Mouse (Mus musculus) stomach, postnatal 0 days (tissue): ENCODE measurements around the gene Olfr1420. TPM values are rescaled to one million over a fixed set of nuclear protein-coding genes. Genes with fewer than 3 reads are reported as not detected.
"Not testable (repeated sequence)": the region's sequence is repeated elsewhere in the genome, so short reads cannot be mapped to it uniquely, and the experiment has no call there.

Experiments used
- ATAC-seq: fragments of 200-750 bp; cut with Nextera tagmentation; 2 replicates; pipeline ENCODE4 v1.8.0; 2017; ENCODE audit not compliant: low FRiP score, low TSS enrichment
- DNase-seq: peaks from one replicate; pipeline ENCODE4 v3.0.0-alpha.2; 2016; ENCODE audit warnings: low spot score
- H3K27ac ChIP-seq: fragments of 300-500 bp; sonication (generic); replicated peaks from 2 replicates; pipeline ENCODE4 v1.5.1; 2014; ENCODE audit warnings: mild to moderate bottlenecking, control low read depth
- H3K27me3 ChIP-seq: fragments of 300-500 bp; sonication (generic); 2 replicates; pipeline ENCODE4 v1.6.1; 2014; ENCODE audit warnings: low read length; ENCODE audit not compliant: control insufficient read depth, insufficient read depth
- H3K36me3 ChIP-seq: fragments of 300-500 bp; sonication (generic); 2 replicates; pipeline ENCODE4 v1.6.1; 2014; ENCODE audit warnings: low read length, mixed read lengths; ENCODE audit not compliant: control insufficient read depth, insufficient read depth
- H3K4me1 ChIP-seq: fragments of 300-500 bp; sonication (generic); replicated peaks from 2 replicates; pipeline ENCODE4 v1.6.1; 2014; ENCODE audit warnings: antibody characterized with exemption; ENCODE audit not compliant: control insufficient read depth, insufficient read depth
- H3K4me2 ChIP-seq: fragments of 300-500 bp; sonication (generic); replicated peaks from 2 replicates; pipeline ENCODE4 v1.6.1; 2014; ENCODE audit warnings: low read depth, mild to moderate bottlenecking, control low read depth, moderate library complexity
- H3K4me3 ChIP-seq: fragments of 300-500 bp; sonication (generic); 2 replicates; pipeline ENCODE4 v1.5.1; 2014; ENCODE audit warnings: low read depth, low read length, control low read depth
- H3K9ac ChIP-seq: fragments of 300-500 bp; sonication (generic); 2 replicates; pipeline ENCODE4 v1.6.1; 2014; ENCODE audit warnings: mild to moderate bottlenecking, low read length, control low read depth, mixed read lengths
- H3K9me3 ChIP-seq: fragments of 300-500 bp; sonication (generic); 2 replicates; pipeline ENCODE4 v1.6.1; 2016; ENCODE audit warnings: low read length; ENCODE audit not compliant: control insufficient read depth
- CTCF ChIP-seq: IDR thresholded peaks from 2 replicates; pipeline ENCODE4 v1.5.1; 2016; ENCODE audit warnings: antibody characterized with exemption, low read depth, mild to moderate bottlenecking, moderate library complexity
- EP300 ChIP-seq: optimal IDR thresholded peaks from 2 replicates; pipeline ENCODE3; 2016; ENCODE audit warnings: antibody characterized with exemption
- WGBS: fragments of 180-500 bp; shearing (Covaris S2); extraction: QIAGEN DNeasy Blood & Tissue Kit; methylation state at CpG from one replicate; pipeline ENCODE4 v1.1.7; 2014; 5-methylcytosine and 5-hydroxymethylcytosine counted together
- microRNA-seq: library from miRNA; unstranded; fragments of <30 nt; microRNA quantifications from one replicate; pipeline ENCODE4, GENCODE M21; 2016
- polyA plus RNA-seq: library from polyadenylated mRNA; unstranded; fragments of >200 nt; fragmentation: Nextera tagmentation; extraction: Ambion mirVana; gene quantifications from 2 replicates; pipeline ENCODE4 v1.2.1, GENCODE M21; 2015

Gene Olfr1420
- polyA plus RNA-seq, 1 experiment from 2014 or later: 0.06 TPM

- Histone ChIP-seq H3K4me3 (no peak overlapping the region), H3K9ac (no peak overlapping the region), H3K4me1 (no peaks in the 10 kb centered on the region), H3K36me3 (peaks cover 34% of the 10 kb centered on the region), H3K4me2 (no peak overlapping the region), H3K27ac (no peak overlapping the region), H3K27me3 (no peaks in the 10 kb centered on the region), H3K9me3 (no peaks in the 10 kb centered on the region)
- DNase-seq (no peak), ATAC-seq (no peak)
- no peak for TF ChIP-seq EP300
- no peak for TF ChIP-seq CTCF
- 92% methylated on average over 4 of the region's 4 CpGs for WGBS
Measured at GRCm38 (mm10) chr19:11928025-11928748, 41.8 kb downstream of the Olfr1420 start.

GRCm38 (mm10) chr19:11946460-11946859 lies 60.1 kb downstream of the Olfr1420 start:
- 91% methylated on average over 8 of the region's 9 CpGs for WGBS
- not testable (repeated sequence) for H3K4me2 ChIP-seq, H3K27me3 ChIP-seq, H3K4me3 ChIP-seq, H3K9ac ChIP-seq, H3K4me1 ChIP-seq, DNase-seq, H3K27ac ChIP-seq, H3K9me3 ChIP-seq, ATAC-seq
- H3K36me3 ChIP-seq: peaks cover 19% of the 10 kb centered on the region

Small RNAs within 50 kb of the gene (microRNA-seq; reads per million reads assigned to microRNA genes)
- gene Mir6994: 4.2 reads per million, percentile 5 among the genes with 10 or more reads in this experiment

Other genes with a start within 250 kb of the Olfr1420 start
- 0.07 and 0.10 TPM in 2 replicates for gene Ms4a3, start 245.7 kb upstream of the Olfr1420 start, polyA plus RNA-seq
- gene Oosp2, start 226.0 kb upstream of the Olfr1420 start, polyA plus RNA-seq: not detected in 2 replicates
- not detected in 2 replicates for gene Oosp1, start 195.4 kb upstream of the Olfr1420 start, polyA plus RNA-seq
- not detected in 2 replicates for gene Oosp3, start 189.5 kb upstream of the Olfr1420 start, polyA plus RNA-seq
- gene Gif, start 139.0 kb upstream of the Olfr1420 start, polyA plus RNA-seq: 161 and 172 TPM in 2 replicates
- 49.2 and 51.4 TPM in 2 replicates for gene Mrpl16, start 116.2 kb upstream of the Olfr1420 start, polyA plus RNA-seq
- 17.9 and 18.7 TPM in 2 replicates for gene Stx3, start 67.2 kb upstream of the Olfr1420 start, polyA plus RNA-seq
- not detected in 2 replicates for gene Olfr1417, start 47.3 kb upstream of the Olfr1420 start, polyA plus RNA-seq
- gene Olfr1418, start 25.5 kb upstream of the Olfr1420 start, polyA plus RNA-seq: not detected in 2 replicates
- not detected in 2 replicates for gene Olfr1419, start 11.5 kb upstream of the Olfr1420 start, polyA plus RNA-seq
- 5.7 and 6.6 TPM in 2 replicates for gene Patl1, start 25.8 kb downstream of the Olfr1420 start, polyA plus RNA-seq
- 4.3 and 4.5 TPM in 2 replicates for gene Osbp, start 79.4 kb downstream of the Olfr1420 start, polyA plus RNA-seq
- gene Olfr1423, start 154.8 kb downstream of the Olfr1420 start, polyA plus RNA-seq: not detected in 2 replicates
- not detected in 2 replicates for gene Olfr1424, start 176.1 kb downstream of the Olfr1420 start, polyA plus RNA-seq
- gene Olfr1425, start 191.2 kb downstream of the Olfr1420 start, polyA plus RNA-seq: not detected in 2 replicates
- not detected in 2 replicates for gene Olfr1426, start 205.4 kb downstream of the Olfr1420 start, polyA plus RNA-seq
- gene Olfr1427, start 216.8 kb downstream of the Olfr1420 start, polyA plus RNA-seq: not detected in 2 replicates
- not detected in 2 replicates for gene Olfr1428, start 229.3 kb downstream of the Olfr1420 start, polyA plus RNA-seq
- gene Olfr76, start 236.6 kb downstream of the Olfr1420 start, polyA plus RNA-seq: not detected in 2 replicates